Mouse (Mus musculus) cerebellum, adult 9-10 months (tissue): ENCODE data around the gene Ccnf.

Source experiments
- DNase-seq: peaks from one replicate; pipeline ENCODE4 v3.0.0; 2022

Ccnf gene

DNA sequence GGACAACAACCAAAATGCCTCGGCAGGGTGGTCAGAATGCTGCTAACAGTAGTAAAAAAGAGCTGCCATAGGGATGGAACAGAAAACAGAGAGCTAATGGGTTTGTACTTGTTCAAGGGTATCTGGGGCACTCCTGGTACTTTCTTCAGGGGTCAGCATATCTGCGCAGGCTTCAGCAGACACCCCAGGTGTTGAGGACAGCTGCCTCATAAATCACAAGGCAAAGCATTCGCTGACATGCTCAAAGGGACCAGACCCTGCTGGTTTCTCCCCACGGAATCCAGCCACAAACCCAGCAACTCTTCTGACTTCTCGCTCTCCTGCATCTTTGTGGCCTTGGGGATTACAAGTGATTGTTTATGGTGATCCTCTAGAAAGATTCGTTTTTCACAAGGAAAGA is 28.6 kb downstream of the Ccnf start:
- no peak for DNase-seq

DNA sequence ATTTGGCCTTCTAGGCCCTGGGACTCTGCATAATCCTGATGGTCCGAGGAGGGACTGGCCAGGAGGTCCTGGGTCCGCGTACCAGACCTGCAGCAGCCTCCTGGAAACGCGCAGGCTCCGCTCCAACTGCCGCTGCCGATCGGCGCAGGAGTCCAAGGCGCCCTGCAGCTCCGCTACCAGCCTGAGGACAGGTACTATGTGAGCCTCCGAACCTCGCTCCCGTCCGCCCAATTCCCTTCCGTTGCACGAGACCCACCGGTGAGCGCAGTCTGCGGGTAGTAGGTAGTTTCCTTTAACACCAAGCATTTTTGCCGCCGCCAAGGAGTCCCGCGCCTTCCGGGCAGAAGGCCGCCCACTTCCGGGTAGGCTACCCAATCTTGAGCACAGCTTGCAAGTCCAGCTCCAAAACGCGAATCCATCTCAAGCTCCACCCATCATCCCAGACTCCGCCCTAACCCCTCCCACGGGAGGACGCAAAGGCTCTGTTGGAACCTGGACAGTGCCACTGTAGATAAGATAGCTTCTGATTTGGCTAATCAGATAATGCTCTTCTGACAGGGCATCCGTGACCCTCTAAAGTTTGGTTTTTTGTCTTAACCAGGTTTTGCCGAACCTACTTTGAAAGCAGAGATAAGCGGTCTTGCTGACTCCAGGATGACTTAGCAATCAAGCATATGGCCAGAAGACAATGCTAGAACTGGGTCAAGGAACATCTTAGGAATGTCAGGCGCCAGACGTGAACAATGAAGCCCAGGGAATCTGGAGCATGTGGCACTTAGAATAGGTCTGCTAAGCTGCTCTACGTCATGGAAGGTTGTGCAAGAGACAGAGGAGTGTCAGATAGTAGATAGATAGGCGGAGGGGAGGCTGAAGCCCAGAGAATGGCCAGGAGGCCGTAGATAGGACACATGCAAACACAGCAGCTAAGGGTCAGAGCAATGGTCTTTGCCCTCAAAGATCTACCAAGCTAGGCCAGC is 30.6 kb downstream of the Ccnf start, which contains the start of gene Tedc2:
Gene Tedc2 (minus strand): TSS at position 417 of the 977 bp plus-strand sequence.
- DNase-seq: peak; percentile 98

GRCm38 (mm10) chr17:24216836-24217235 is 34.4 kb downstream of the Ccnf start:
- no peak for DNase-seq

- DNase-seq: no peak
These were observed 38.1 kb downstream of the Ccnf start for GRCm38 (mm10) chr17:24213186-24213585.

DNA sequence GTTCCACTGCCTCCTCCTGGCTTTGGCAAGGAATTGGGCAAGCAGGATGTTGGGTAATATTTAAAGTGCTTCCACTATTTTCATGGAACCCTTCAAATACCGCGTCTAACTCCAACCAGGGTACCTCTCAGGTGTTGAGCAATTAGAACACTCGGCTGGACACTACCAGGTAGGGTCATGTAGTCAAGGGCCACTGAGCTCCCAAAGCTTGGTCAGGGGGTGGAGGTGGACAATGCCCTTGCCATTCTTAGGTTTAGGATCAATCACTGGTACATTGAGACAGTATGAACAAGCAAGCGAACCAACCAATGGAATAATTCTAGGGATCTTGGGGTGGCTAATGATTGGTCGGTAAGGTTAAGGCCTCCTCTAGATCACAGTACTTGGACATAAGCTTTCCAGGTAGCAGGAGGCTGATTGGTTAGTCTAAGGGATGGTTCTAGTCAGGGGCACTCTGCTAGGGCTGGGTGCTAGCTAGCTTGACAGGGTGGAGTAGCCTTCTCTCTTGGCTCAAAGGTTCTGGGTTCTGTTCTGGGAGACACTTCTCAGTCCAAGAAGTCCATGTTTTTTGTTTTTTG is 38.8 kb downstream of the Ccnf start:
- no peak for DNase-seq

DNA sequence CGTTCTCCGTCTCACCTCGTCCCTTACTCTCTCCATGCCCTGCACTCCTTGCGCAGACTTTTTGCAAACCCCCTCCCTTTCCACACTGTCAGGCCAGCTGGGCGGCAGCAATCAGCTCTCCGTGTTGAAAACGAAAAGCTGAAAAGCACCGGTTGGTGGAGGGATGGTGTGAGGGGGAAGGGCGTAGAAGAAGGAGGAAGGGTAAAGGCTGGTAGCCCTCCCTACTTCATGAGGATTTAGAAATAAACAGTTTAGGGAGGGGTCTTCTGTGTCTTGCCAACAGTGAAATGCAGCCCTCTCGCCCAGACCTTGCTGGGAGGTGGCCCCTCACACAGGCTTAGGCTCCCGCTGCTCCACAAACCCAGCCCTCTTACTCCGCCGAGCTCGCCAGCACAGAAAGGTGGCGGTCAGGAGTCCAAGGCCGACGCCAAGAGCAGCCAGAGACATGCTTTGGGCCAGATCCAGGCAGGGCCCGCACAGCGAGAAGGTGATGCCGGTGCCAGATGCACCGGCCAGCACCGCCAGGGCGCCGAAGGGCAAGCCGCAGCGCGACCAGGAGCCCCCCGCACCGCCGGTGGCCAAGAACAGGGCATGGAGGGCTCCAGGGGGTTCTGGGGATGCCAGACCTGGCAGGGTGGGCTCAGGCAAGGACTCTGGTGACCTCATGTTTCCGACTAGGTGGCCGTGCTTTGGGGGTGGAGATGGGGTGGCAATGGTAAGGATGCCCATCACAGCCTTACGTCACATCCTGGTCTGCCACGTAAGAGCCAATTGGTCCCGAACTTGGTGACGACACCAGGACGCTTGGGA is 39.4 kb downstream of the Ccnf start:
- peak; percentile 88 for DNase-seq

GRCm38 (mm10) chr17:24210591-24210990 is 40.7 kb downstream of the Ccnf start:
- peak; percentile 52 for DNase-seq

- peak; percentile 56 for DNase-seq
These were observed 41.4 kb downstream of the Ccnf start for GRCm38 (mm10) chr17:24209916-24210240.

GRCm38 (mm10) chr17:24209043-24209915 is 42.0 kb downstream of the Ccnf start, which contains the start of gene Ntn3:
Ntn3 (minus strand) TSS chr17:24209531.
- DNase-seq: peak; percentile 73

- no peak for DNase-seq
These were observed 42.6 kb downstream of the Ccnf start for GRCm38 (mm10) chr17:24208641-24209042.

- DNase-seq: peak; percentile 57
These were observed 43.3 kb downstream of the Ccnf start for GRCm38 (mm10) chr17:24207768-24208640.

DNA sequence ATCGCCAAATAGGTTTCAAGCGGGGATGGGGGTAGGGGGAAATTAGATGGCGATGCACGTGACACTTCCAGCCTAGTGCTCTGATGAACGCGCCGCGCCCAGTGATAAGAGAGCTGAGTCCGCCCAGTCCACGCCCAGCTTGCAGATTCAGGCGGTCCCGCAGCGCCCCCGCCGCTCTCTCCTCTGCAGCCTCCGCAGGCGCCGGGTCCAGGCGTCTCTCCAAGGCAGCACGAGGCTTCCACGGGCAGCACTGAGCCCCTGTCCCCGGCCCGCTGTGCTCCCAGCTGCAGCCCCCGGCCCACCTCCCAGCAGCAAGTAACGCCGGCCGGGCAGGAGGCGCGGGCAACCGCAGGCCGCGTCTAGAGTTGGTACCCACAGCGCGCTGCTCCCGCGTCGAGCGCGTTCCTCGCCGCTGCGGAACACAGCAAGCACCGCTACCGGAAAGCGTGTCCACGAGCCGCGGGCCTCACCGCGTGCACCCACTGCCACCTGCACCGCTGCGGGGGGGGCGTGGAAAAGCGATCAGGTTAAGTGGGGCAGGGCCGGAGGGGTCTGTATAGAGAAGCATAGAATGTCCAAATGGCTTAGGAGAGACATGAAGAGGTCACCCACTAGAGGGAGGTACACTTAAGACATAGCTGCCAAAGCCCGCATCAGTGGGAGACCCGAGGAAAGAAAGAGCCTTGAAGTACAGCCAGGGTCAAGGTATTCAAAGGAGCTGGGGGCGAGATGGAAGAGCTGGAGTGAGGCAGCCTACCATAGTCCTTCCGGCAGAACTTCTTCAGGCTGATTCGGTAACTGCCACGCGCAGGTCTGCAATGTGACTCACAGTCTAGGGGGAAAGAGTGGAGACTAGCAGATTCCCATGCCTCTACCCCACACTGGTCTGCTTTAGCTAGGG is 44.6 kb downstream of the Ccnf start:
- peak; percentile 73 for DNase-seq

DNA sequence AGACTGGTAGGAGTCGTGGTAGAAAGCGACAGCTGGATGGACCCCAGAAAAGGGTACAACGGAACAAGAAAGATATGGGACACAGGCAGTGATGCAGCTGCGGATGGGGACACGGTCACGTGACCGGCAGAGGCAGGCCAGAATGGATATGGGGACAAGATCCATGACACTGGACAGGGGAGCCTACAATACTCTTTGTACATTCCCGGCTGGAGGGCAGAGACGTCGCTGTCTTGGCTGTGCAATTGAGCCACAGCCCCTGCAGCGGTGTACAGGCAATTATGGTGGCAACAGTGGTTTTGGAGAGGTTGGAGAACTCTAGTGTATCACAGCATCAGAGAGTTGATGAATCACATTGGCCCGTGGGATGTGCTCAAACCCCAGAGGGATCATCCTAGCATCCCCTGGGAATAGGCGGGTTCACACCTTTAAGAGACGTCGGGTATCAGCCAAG is 45.3 kb downstream of the Ccnf start:
- DNase-seq: peak; percentile 69

DNA sequence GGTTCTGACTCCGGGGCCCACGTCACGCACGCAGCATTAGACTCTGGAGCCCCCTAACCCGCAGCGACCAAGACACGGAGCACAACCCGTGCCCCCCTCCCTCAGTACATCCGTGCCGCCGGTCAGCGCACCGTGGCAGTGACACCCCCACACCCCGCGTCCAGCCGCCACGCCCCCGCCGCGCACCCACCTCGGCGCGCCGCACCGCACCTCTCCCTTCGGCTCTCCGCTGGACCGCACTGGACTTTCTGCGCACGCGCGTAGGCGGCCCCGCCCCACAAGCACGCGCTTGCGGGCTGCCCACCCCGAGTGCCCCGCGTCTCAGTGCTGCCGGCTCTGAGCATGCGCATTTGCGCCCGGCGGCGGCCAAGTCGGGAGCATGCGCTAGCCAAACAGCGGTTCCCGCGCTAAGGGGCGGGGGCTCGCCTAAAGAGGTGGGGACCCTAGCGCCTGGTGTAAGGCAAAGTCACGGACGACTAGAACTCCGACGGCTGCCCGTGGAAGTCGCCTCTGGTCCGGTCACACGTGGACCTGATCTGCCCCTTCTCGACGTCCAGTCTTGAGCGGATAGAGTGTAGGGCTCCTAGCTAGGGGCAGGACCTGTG is 45.9 kb downstream of the Ccnf start, which contains the start of gene Tbc1d24:
Gene Tbc1d24 (minus strand): TSS at position 279 of the 605 bp plus-strand sequence.
- peak; percentile 94 for DNase-seq

DNA sequence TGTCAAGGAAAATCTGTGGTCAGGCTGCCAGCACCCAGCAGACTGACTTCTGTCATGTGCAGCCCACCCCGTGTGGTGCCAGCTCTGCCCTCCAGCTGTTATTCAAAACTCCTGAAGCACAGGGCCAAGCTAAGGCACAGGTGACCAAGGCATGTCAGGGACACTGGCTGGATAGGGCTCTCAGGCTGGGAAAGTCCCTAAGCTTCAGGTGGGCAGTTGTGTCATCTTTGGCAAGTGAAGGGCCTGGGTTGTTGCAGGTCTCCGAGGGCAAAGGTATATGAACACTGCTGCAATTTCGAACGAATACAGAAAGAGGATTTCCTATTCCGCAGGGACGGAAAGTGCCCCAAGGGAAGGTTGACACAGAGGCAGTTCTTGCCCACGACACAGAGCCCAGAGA is 46.4 kb downstream of the Ccnf start:
- no peak for DNase-seq

- peak; percentile 29 for DNase-seq
These were observed 47.4 kb downstream of the Ccnf start for GRCm38 (mm10) chr17:24203611-24204534.

DNA sequence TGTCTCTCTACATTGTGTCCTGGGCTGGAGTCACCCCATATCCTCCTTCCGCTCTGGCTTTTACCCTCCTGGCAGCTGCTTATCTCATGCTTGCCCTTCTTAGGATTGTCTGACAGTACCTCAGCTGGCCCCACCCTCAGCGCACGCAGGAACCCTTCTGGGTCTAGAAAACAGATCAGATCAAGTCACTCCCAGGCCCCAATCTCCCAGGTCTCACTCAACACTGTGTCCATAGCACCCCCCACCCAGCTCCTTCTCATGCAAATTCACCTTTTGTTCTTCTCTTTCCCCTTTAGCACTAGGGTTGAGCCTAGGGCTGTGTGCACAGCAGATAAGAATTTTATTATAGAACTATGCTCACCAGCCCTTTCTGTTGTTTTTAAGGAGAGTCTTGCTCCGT is 48.2 kb downstream of the Ccnf start:
- peak; percentile 32 for DNase-seq

- peak; percentile 21 for DNase-seq
These were observed 50.2 kb downstream of the Ccnf start for GRCm38 (mm10) chr17:24201092-24201491.
